Mouse (Mus musculus): ENCODE data around the gene Ackr3. TPM values are rescaled to one million over a fixed set of nuclear protein-coding genes. Genes with fewer than 3 reads are reported as not detected.

Gene Ackr3
- total RNA-seq, 2 experiments from 2014 or later: 12.7 to 18.9 TPM

DNA sequence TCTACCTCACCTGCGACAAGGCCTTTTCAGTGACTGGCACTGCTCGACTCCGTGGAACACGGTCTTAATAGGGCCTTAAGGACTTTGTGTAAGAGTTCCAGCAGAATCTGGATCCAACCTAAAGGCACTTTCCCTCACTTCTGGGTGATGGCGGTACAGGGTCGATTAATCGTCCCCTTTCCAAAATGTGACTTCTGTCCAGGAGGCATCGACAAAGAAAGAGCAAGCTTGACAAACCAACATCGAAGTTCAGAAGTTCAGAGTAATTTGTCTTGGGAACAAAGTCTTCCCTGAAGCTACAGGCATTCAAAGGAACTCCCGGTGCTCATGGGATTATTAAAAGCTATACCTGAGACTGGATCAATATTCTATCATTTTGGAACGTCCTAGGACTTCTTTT lies 439 bp upstream of the Ackr3 start:
- no peak for DNase-seq (ENCODE audit: low spot score in 2 of 2)

DNA sequence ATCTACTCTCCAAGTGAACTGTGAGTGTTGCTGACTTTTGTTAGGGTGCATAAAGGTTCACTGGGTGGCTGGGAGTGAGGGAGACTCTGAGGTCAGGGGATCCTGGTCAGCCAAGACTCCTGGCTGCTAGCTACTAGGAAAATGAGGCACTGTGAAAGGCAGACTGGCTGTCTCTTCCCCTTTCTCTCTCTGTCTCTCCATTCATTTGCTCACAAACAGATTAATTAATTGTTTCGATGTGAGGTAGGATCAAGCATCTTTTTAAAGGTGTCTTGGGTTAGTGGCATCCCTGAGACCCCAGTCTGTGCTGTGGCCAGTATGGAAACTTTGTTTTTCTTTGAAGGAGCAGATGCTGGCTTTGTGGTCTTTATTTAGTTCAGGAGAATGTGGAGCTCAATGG lies 1.0 kb downstream of the Ackr3 start:
- DNase-seq (ENCODE audit: low spot score in 2 of 2): no peak

DNA sequence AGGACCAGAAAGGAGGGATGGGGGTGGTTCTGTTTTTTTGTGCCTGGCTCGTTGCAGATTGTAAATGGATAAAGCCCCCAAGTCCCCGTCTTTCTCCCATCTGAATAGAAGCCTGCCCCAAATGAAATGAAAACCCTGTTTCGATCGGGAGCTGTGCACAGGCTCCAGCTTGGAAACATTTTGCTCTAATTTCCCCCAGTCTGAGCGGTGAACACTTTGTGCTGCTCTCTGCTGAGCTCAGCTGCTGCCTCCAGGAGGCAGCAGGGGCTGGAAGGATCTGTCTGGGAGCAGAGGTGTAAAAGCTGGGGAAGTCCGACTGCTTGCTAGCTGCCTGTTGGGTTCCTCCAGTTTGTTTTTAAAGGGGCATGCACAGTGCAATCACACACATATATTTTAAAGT lies 1.4 kb downstream of the Ackr3 start:
- peak in 1 of 2 experiments; percentile 48 for DNase-seq (ENCODE audit: low spot score in 2 of 2)

DNA sequence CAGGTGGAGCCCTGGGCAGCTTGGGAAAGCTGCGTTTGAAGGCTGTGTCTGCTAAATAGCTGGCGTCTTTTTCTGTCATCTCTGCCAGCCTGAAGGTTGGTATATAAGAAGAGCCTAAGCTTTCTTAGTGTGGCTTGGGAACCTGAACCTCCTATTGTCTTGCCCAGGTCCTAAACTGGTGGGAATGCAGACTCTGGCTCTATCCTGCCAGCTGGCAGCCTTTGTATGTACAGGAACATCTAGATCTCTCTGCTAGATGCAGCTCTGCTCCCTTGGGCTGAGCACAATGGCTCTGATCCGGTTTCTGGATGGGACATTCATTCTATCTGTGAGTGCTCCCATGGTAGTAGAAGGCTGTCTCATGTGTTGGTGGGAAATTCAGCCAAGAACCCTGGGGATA lies 2.9 kb downstream of the Ackr3 start:
- no peak for DNase-seq (ENCODE audit: low spot score in 2 of 2)

DNA sequence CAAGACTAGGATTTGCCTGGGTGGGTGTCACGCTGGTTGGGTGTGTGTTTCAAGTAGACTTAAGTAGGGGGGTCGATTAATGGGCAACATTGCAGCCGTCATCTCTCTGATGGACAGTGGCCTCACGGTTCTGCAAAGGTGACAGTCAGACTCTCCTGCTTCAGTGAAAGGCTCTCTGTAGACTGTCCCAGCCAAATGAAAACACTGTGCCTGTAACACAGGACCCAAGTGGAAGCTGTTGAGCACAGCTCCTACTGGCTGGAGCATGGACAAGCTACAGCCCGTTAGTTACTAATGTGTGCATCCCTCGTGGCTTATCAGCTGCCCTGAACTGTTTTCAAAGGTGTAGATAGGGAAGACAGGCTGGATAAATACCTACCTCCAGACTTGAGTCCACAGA lies 3.5 kb downstream of the Ackr3 start:
- DNase-seq (ENCODE audit: low spot score in 2 of 2): no peak

DNA sequence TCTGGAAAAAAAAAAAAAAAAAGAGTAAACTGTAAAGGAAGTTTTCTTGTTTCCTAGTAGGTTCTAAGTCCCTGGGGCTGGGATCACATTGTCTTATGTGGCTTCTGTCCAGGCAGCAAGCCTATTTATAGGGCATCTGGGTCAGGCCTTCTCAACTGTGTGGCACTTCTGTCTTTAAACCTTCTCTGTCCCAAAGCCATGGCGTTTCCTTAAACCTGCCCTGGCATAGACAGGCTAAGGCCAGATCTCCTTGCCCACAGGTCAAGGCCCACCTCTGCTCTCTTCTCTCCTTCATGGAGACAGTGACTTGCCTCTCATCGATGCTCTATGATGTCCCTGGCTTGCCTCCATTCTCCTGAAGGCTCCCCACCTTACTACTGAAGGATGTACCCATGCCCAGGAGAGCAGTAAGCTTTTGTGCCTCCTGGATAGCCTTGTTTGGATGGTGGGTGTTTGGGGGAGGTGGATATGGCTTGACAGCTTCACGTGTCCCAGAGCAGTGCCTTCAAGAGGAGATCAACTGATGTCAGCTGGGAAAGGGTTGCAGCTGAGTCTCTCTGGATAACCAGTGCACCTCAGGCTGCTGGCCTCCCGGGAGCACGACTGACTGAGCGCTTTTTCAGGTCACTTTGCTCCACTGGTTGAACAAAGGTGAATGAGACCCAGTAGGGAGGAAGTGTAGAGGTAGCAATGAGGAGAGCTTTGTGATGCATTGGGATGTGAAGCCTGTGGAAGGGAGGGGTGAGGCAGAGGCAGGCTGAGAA lies 4.1 kb downstream of the Ackr3 start:
- no peak for DNase-seq (ENCODE audit: low spot score in 2 of 2)

DNA sequence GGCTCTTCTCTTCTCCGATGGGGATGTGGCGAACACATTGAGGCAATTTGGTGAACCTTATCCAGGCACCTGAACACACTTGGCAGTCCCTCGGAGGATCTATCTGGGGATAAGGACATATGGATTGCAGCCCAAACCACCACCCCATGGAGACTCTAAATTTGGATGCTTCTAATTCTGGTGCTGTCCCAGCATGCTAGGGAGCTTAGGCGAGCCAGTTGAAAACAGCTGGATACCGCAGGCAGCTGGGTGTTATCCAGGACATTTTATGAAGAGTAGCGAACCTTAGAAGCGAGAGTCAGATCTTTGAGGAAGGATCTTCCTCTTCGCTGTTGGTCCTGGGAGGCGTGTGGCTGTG lies 4.7 kb downstream of the Ackr3 start:
- DNase-seq (ENCODE audit: low spot score in 2 of 2): no peak

DNA sequence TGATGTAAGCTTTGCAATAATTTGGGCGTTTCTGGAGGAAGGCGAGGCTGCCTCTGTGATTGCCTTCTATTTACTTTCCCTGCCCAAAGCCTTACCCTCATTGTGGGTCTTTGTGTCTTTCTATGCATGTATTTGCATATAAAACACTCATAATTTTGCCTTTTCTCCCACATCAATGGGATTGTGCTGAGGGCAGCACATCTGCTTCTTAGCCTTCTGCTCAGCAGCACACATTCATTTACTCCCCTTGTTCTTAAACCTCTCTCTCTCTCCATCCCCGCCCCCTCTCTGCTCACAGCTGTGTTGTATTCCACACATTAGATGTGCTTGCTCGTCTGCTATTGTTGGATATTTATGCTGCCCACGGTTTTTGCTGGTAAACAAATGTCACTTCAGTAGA lies 5.3 kb downstream of the Ackr3 start:
- DNase-seq (ENCODE audit: low spot score in 2 of 2): no peak

DNA sequence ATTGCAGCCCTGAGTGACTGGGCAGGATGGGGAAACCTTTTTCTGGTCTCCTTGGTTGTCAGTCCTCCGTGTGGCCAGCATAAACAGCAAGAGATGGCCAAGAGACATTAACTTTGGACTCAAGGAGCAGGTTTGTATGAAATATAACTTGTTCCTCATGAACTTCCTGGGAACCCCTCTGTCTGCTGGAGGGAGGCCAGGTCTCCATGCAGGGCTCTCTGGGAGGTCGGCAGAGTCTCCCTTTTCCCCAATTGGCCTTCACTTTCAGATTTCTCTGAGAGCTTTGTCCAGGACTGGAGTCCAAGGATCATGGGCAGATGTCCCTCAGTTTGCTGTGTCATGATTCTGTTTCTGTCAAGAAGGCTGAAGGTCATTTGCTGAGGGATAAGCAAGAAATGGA lies 6.0 kb downstream of the Ackr3 start:
- DNase-seq (ENCODE audit: low spot score in 2 of 2): no peak

DNA sequence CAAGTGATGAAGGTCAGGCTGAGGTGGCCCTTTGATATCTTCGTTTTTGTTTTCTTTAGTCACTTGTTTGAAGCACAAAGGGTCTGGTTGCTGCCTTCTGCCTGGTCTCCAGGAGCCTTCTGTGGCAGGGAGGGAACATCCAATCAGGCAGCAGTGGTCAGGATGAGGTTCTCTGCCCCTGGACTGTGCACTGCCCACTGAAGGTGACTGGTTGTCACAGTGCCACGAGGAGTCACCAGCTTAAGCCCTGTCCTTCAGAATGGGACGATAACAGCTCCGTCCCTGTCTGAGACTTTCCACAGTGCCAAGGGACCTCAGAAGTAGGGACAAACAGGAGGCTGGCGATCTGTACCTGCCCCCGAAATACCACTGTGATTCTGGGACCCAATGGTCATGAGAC lies 6.6 kb downstream of the Ackr3 start:
- DNase-seq (ENCODE audit: low spot score in 2 of 2): no peak

DNA sequence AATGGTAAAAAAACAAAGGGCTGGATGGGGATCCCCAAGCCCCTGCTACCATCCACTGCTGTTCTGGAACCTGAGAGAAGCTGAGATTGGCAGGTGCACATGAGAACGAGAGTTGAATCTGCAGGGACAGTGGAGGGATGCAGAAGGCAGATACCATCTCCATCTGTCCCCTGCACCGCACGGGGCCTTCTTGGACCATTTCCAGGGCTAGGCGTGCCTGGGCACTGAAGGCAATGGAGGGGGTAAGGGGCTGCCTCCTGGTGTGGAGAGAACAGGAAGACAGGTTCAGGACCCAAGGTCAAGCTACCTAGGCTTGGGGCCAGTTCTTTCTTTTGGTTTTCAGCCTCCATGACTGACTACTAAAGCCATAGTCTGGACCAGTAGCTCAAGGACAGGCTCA lies 7.0 kb downstream of the Ackr3 start:
- no peak for DNase-seq (ENCODE audit: low spot score in 2 of 2)

DNA sequence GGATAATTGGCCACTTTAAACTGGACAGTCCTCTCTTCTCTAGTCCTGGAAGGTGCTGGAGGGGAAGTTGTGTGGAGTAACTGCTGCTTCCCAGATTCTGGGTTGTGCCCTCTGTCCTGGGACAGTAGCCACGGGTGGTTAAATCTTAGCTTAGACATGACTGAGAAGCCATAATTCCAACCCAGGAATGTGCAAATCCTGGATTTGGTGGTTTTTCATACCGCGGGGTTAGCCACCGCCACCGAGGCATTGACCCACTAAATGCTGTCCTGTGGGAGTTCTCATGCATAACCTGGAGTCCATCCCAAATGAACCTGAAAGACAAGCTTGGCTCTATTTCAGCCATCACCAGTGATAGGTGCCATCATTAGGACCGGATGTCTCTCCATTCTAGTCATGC lies 8.6 kb downstream of the Ackr3 start:
- DNase-seq (ENCODE audit: low spot score in 2 of 2): no peak

DNA sequence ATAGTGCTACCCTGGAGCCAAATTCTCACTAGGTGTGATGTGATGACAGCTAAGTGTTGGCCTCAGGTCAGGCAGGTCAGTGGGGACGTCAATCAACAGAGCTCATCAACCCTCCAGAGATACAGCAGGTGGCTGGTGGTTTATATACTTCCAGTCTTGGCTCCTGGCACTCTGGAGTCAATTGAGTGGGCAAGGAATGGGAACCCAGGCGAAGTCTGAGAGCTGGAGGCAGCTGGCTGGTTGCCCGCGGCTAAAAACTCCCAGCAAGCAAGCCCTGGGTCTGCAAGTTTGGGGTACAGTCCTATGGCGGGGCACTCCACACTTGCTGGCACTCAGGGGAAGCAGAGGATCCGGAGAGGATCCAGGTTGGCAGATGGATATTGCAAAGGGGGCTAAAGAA lies 9.1 kb downstream of the Ackr3 start:
- DNase-seq (ENCODE audit: low spot score in 2 of 2): no peak

DNA sequence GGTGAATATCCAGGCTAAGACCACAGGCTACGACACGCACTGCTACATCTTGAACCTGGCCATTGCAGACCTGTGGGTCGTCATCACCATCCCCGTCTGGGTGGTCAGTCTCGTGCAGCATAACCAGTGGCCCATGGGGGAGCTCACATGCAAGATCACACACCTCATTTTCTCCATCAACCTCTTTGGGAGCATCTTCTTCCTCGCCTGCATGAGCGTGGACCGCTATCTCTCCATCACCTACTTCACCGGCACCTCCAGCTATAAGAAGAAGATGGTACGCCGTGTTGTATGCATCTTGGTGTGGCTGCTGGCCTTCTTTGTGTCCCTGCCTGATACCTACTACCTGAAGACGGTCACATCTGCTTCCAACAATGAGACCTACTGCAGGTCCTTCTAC lies 10.2 kb downstream of the Ackr3 start:
- no peak for DNase-seq (ENCODE audit: low spot score in 2 of 2)

DNA sequence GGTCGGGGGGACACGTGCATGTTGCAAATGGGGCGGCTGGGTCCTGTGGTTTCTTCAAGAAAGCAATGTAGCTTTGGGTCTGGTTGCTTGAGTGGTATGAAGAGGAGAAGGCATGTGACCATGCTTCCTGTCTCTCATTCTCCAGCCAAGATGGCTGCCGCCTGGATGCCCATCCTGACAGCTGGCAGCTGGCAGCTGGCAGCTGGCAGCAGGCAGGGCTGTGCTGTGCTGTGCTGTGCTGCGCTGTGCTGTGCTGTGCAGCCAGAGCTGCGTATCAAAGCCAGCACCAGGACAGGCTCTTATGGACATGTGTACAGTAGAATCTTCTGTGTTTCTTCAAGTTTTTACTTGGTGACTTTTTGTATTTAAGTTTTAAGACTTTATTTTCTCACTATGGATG lies 11.1 kb downstream of the Ackr3 start:
- DNase-seq (ENCODE audit: low spot score in 2 of 2): no peak

DNA sequence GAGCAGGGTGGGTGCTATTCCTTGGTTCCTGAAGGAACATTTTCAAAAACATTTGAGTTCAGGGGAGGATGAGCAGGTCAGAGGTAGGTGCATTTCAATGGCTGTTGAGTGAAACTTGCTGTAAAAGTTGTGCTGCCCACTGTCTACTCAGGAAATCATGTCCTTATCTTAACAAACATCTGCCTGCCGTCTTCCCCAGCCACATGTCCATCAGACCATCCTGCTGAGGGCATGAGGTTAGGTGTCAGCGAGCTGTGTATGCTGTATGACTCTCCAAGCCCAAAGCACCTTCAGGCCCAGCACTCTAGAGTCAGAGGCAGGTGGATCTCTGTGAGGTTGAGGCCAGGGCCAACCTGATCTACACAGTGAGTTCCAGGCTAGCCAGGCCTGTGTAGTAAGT lies 12.1 kb downstream of the Ackr3 start:
- DNase-seq (ENCODE audit: low spot score in 2 of 2): no peak

DNA sequence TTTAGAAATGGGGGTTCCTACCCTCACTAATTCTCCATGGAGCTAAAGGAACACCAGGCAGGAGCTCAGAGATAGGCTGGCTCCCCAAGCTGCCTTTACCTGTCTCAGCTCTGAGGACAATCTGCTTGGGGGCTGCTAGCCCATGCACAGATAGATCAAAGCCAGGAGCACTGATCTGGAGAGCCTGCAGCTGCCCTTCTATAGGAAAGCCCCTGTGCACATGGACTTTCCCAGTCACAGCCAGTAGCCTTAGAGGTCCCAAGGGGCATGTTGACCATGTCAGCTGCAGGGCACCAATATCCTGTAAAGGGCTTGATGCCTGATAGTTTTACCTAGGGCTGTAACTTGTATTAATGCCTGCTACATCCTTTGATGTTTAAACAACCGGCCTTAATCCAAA lies 12.6 kb downstream of the Ackr3 start:
- no peak for DNase-seq (ENCODE audit: low spot score in 2 of 2)

DNA sequence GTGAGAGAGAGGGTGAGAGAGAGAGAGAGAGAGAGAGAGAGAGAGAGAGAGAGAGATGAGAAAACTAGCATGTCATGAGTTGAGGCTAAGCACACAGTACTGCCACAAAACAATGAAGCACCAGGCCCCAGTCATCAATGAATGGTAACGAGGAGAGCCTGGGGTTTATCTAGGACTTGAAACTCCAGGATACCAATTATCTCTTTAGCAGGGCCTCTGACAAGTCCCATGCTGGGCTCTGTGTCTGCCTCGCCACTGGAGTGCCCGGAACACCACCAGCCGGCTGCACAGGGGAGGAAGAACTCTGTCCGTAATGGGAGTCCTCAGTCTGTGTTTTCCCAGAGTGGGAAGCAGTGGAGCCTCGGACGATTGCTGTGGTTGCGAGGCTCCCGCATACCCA lies 16.5 kb downstream of the Ackr3 start:
- DNase-seq (ENCODE audit: low spot score in 2 of 2): no peak

DNA sequence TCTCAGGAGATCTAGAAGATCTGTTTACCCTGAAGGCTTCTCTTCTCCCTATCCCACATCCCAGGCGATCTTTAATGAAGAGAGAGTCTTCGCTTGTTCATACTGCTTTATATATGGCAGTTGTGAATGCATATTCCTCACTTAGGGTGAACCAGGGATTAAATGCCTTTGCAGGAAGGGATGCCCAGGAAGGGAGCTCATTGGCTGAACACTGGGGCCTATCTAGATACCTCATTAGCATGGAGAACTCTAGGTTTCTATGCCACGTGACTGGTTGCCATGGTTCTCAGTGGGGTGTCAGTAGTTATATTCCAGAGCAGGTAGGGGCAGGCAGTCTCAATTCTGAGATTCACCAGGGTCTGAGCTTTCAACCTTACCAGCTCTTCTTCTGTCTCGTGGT lies 17.1 kb downstream of the Ackr3 start:
- DNase-seq (ENCODE audit: low spot score in 2 of 2): no peak

DNA sequence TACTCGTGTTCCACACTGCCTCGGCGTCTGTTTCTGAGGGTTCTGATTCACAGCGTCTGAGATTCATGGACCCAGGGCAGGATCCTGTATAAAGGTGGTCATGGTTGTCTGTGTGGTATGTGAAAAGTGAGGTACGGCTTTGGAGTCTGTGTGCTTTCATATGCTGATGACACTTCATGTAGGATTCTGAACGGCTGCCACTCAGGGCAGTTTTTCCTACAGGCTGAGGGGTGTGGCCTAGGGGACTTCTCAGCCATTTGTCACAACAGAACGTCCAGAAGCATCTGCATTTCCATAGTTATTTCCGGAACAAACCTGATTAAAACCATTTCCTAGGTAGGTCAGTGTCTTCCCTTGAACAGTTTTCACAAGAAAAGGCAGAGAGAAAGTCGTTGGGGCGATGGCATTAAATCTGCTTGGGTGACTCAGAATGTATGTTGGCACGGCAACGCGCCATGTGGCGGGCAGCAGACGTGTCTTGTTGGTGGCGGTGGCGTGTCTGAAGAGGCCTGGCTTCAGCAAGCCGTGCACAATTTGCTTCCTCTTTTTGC lies 18.1 kb downstream of the Ackr3 start:
- no peak for DNase-seq (ENCODE audit: low spot score in 2 of 2)

DNA sequence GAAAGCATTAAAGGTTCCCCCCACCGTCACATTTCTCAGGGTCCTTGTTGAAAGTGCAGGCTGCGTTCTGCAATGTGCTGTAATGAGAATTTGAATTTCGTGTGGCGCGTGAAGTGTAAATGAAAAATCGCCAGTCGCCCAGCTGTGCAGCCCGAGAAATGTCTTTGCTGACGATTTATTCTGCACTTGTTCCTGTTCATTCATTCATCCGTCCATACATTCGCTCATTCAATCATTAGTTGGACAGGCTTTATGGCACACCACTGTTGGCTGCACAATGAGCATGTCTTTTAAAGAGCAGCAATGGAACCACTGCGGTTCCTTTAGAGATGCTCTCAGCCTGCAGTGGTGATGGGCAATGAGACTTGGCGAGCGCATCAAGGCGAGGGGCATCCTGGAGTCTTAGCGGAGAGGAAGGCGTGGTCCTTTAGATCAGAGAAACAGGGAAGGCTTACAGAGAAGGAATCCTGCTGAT lies 18.7 kb downstream of the Ackr3 start:
- no peak for DNase-seq (ENCODE audit: low spot score in 2 of 2)

DNA sequence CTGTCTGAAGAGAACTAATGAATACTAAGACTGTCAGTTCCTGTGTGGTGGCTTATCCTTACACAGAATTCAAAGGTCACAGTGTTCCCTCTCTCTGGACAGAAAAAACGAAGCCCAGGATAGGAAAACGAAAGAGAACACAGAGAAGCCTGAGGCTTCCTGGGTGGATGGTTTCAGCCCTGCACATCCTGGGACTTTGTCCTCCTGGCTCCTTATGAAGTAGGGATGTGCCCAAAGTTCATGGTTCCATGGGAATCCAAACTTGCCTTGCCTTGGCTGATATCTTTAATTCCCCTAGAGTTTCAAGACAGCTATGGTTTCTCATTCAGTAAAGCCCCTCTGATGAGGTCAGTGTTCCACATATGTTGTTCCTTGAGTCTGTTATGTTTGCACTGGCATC lies 19.2 kb downstream of the Ackr3 start:
- DNase-seq (ENCODE audit: low spot score in 2 of 2): no peak

DNA sequence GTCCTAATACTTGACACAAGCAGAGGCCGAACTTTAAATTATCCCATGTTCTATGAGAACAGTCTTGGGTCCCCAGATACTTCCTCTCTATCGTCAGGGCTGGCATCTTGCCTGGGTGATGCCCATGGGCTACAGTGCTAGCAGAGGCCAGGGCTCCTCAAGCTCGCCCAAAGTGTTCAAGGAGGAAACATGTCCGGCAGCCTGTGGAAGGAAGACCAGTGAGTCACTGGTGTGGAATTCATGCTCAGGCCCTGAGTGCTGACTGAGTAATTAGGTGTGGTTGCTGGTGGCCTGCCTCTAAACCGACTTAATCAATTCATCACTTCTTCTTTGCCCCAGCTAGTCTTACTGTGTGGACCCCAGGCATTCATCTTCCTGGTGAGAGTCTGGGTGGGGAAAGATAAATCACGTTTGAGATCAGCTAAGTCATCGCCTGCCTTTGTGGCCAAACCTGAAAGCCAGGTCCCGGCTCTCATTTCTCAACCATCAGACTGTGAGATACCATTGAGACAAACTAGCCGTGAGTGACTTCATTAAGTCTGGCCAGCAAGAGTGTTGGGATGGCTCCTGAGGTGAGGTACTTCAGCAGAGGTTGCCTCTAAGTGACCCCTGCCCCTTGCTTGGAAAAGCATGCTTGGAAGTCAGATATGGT lies 21.9 kb downstream of the Ackr3 start:
- peak in 1 of 2 experiments; percentile 56 for DNase-seq (ENCODE audit: low spot score in 2 of 2)

Data from gastrocnemius, postnatal 4 days (tissue).